Mouse (Mus musculus): ENCODE measurements around the gene Chid1. TPM values are rescaled to one million over a fixed set of nuclear protein-coding genes. Genes with fewer than 3 reads are reported as not detected.

Gene Chid1
- total RNA-seq (2017): 16.6 and 26.5 TPM in 2 replicates

GRCm38 (mm10) chr7:141539556-141540311 is at the start of gene Chid1:
Gene Chid1 (minus strand): TSS chr7:141539857.
- ATAC-seq (replicated peaks in 1 of 2; ENCODE audit: insufficient read depth in 1 of 2, low FRiP score in 2 of 2, low TSS enrichment in 1 of 2, low read depth in 1 of 2, poor library complexity in 2 of 2, severe bottlenecking in 2 of 2): peak; percentile 96

- no peak for ATAC-seq (replicated peaks in 1 of 2; ENCODE audit: insufficient read depth in 1 of 2, low FRiP score in 2 of 2, low TSS enrichment in 1 of 2, low read depth in 1 of 2, poor library complexity in 2 of 2, severe bottlenecking in 2 of 2)
These were observed 49.2 kb upstream of the Chid1 start for GRCm38 (mm10) chr7:141588890-141589289.

GRCm38 (mm10) chr7:141585881-141586280 is 46.2 kb upstream of the Chid1 start:
- no peak for ATAC-seq (replicated peaks in 1 of 2; ENCODE audit: insufficient read depth in 1 of 2, low FRiP score in 2 of 2, low TSS enrichment in 1 of 2, low read depth in 1 of 2, poor library complexity in 2 of 2, severe bottlenecking in 2 of 2)

GRCm38 (mm10) chr7:141585288-141585687 is 45.6 kb upstream of the Chid1 start:
- ATAC-seq (replicated peaks in 1 of 2; ENCODE audit: insufficient read depth in 1 of 2, low FRiP score in 2 of 2, low TSS enrichment in 1 of 2, low read depth in 1 of 2, poor library complexity in 2 of 2, severe bottlenecking in 2 of 2): peak in 1 of 2 experiments; percentile 46; a peak in 1 of 4 replicates

- ATAC-seq (replicated peaks in 1 of 2; ENCODE audit: insufficient read depth in 1 of 2, low FRiP score in 2 of 2, low TSS enrichment in 1 of 2, low read depth in 1 of 2, poor library complexity in 2 of 2, severe bottlenecking in 2 of 2): no peak
These were observed 44.6 kb upstream of the Chid1 start for GRCm38 (mm10) chr7:141584048-141584841.

- ATAC-seq (replicated peaks in 1 of 2; ENCODE audit: insufficient read depth in 1 of 2, low FRiP score in 2 of 2, low TSS enrichment in 1 of 2, low read depth in 1 of 2, poor library complexity in 2 of 2, severe bottlenecking in 2 of 2): no peak
These were observed 41.7 kb upstream of the Chid1 start for GRCm38 (mm10) chr7:141581323-141581722.

- peak; percentile 25 to 29; a peak in 3 of 4 replicates for ATAC-seq (replicated peaks in 1 of 2; ENCODE audit: insufficient read depth in 1 of 2, low FRiP score in 2 of 2, low TSS enrichment in 1 of 2, low read depth in 1 of 2, poor library complexity in 2 of 2, severe bottlenecking in 2 of 2)
These were observed 39.3 kb upstream of the Chid1 start for GRCm38 (mm10) chr7:141578943-141579342.

- ATAC-seq (replicated peaks in 1 of 2; ENCODE audit: insufficient read depth in 1 of 2, low FRiP score in 2 of 2, low TSS enrichment in 1 of 2, low read depth in 1 of 2, poor library complexity in 2 of 2, severe bottlenecking in 2 of 2): peak; percentile 40 to 48; a peak in 2 of 4 replicates
These were observed 38.9 kb upstream of the Chid1 start for GRCm38 (mm10) chr7:141578511-141578910.

- no peak for ATAC-seq (replicated peaks in 1 of 2; ENCODE audit: insufficient read depth in 1 of 2, low FRiP score in 2 of 2, low TSS enrichment in 1 of 2, low read depth in 1 of 2, poor library complexity in 2 of 2, severe bottlenecking in 2 of 2)
These were observed 38.1 kb upstream of the Chid1 start for GRCm38 (mm10) chr7:141577801-141578200.

- ATAC-seq (replicated peaks in 1 of 2; ENCODE audit: insufficient read depth in 1 of 2, low FRiP score in 2 of 2, low TSS enrichment in 1 of 2, low read depth in 1 of 2, poor library complexity in 2 of 2, severe bottlenecking in 2 of 2): no peak
These were observed 35.8 kb upstream of the Chid1 start for GRCm38 (mm10) chr7:141575481-141575880.

GRCm38 (mm10) chr7:141574041-141574440 is 34.4 kb upstream of the Chid1 start:
- no peak for ATAC-seq (replicated peaks in 1 of 2; ENCODE audit: insufficient read depth in 1 of 2, low FRiP score in 2 of 2, low TSS enrichment in 1 of 2, low read depth in 1 of 2, poor library complexity in 2 of 2, severe bottlenecking in 2 of 2)

GRCm38 (mm10) chr7:141570625-141571295 is 31.1 kb upstream of the Chid1 start:
- ATAC-seq (replicated peaks in 1 of 2; ENCODE audit: insufficient read depth in 1 of 2, low FRiP score in 2 of 2, low TSS enrichment in 1 of 2, low read depth in 1 of 2, poor library complexity in 2 of 2, severe bottlenecking in 2 of 2): no peak

- no peak for ATAC-seq (replicated peaks in 1 of 2; ENCODE audit: insufficient read depth in 1 of 2, low FRiP score in 2 of 2, low TSS enrichment in 1 of 2, low read depth in 1 of 2, poor library complexity in 2 of 2, severe bottlenecking in 2 of 2)
These were observed 30.3 kb upstream of the Chid1 start for GRCm38 (mm10) chr7:141569916-141570315.

GRCm38 (mm10) chr7:141569283-141569803 is 29.7 kb upstream of the Chid1 start:
- no peak for ATAC-seq (replicated peaks in 1 of 2; ENCODE audit: insufficient read depth in 1 of 2, low FRiP score in 2 of 2, low TSS enrichment in 1 of 2, low read depth in 1 of 2, poor library complexity in 2 of 2, severe bottlenecking in 2 of 2)

GRCm38 (mm10) chr7:141566587-141566986 is 26.9 kb upstream of the Chid1 start:
- ATAC-seq (replicated peaks in 1 of 2; ENCODE audit: insufficient read depth in 1 of 2, low FRiP score in 2 of 2, low TSS enrichment in 1 of 2, low read depth in 1 of 2, poor library complexity in 2 of 2, severe bottlenecking in 2 of 2): no peak

GRCm38 (mm10) chr7:141564561-141564960 is 24.9 kb upstream of the Chid1 start:
- ATAC-seq (replicated peaks in 1 of 2; ENCODE audit: insufficient read depth in 1 of 2, low FRiP score in 2 of 2, low TSS enrichment in 1 of 2, low read depth in 1 of 2, poor library complexity in 2 of 2, severe bottlenecking in 2 of 2): no peak

- no peak for ATAC-seq (replicated peaks in 1 of 2; ENCODE audit: insufficient read depth in 1 of 2, low FRiP score in 2 of 2, low TSS enrichment in 1 of 2, low read depth in 1 of 2, poor library complexity in 2 of 2, severe bottlenecking in 2 of 2)
These were observed 23.3 kb upstream of the Chid1 start for GRCm38 (mm10) chr7:141562852-141563427.

Data from hematopoietic stem cell, adult 5-6 weeks (primary cell).